Mouse (Mus musculus): ENCODE measurements around the gene Batf2.
A peak's percentile ranks its signal among the peaks of the same experiment; 100 is the strongest.
"Not testable (repeated sequence)": the region's sequence is repeated elsewhere in the genome, so short reads cannot be mapped to it uniquely, and the experiment has no call there.

Batf2 gene

GRCm38 (mm10) chr19:6140678-6141393, at the start of gene Batf2:
Gene Batf2, plus strand, starts transcription at chr19:6140983.
- DNase-seq (ENCODE audit: low spot score in 2 of 2), result peak; percentile 89 to 90

- no peak for DNase-seq (ENCODE audit: low spot score in 2 of 2)
Observed at GRCm38 (mm10) chr19:6094119-6094518, 46.7 kb upstream of the Batf2 start, which contains the start of gene AC131692.1. Gene AC131692.1, plus strand, starts transcription at chr19:6094419.

DNA sequence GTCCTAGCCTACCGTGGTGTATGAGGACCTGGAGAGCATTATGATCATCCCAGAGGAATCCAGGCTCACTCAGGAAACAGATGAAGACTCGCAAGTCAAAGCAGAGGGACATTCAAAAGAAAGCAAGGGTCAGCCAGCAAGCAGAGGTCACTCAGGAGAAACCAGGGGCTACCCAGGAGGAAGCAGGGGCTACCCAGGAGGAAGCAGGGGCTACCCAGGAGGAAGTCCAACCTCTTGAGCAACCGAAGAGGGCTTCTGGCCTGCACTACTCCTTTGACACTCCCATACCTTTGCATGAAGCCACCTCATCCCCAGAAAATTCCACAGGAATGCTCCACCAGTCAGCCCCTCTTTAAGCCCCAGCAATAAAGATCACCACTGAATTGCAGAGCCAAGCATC, 42.9 kb upstream of the Batf2 start:
- DNase-seq (ENCODE audit: low spot score in 2 of 2), result no peak

DNA sequence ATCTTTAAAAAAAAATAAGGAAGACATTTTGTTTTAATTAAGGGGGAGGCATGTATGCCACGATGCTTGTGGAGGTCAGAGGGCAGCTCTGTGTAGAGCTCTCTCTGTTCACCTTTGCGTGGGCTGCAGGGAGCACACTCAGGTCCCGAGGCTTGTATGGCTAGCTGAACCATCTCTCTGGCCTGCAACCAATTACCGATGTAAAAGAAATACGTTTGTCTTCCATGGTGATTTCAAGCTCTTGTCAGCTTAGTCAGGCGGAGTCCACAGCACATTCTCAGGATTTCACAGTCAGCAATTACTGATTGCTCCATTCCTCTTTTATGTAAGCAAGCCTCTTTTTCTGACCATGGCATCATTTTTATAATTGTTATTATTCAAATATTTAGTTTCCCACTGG, 39.6 kb upstream of the Batf2 start:
- no peak for DNase-seq (ENCODE audit: low spot score in 2 of 2)

- DNase-seq (ENCODE audit: low spot score in 2 of 2), result no peak
Observed at GRCm38 (mm10) chr19:6102169-6102853, 38.5 kb upstream of the Batf2 start.

GRCm38 (mm10) chr19:6104476-6104875, 36.3 kb upstream of the Batf2 start:
- no peak for DNase-seq (ENCODE audit: low spot score in 2 of 2)

GRCm38 (mm10) chr19:6105586-6105985, 35.2 kb upstream of the Batf2 start, which contains the start of gene Naaladl1:
Gene Naaladl1, plus strand, starts transcription at chr19:6105782.
- DNase-seq (ENCODE audit: low spot score in 2 of 2), result no peak

DNA sequence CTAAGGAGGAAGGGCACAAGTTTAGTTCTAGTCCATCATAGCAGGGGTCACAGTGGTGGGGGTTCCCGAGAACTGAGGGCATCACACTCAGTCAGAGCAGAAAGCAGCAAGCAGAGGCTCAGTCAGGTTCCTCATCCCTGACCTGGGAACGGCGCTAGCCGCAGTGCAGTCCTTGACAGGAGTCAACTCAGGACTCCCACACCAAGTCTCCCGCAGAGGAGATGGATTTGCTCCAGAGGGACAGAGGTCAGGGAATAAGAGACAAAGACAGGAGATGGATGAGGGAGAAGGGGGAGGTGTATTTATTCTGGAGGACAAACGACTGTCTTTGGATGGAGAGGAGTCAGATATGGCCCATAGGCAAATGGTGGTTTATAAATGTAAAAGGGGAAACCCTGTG, 27.7 kb upstream of the Batf2 start:
- DNase-seq (ENCODE audit: low spot score in 2 of 2), result no peak

- DNase-seq (ENCODE audit: low spot score in 2 of 2), result peak in 1 of 2 experiments; percentile 15
Observed at GRCm38 (mm10) chr19:6116113-6116850, 24.5 kb upstream of the Batf2 start.

DNA sequence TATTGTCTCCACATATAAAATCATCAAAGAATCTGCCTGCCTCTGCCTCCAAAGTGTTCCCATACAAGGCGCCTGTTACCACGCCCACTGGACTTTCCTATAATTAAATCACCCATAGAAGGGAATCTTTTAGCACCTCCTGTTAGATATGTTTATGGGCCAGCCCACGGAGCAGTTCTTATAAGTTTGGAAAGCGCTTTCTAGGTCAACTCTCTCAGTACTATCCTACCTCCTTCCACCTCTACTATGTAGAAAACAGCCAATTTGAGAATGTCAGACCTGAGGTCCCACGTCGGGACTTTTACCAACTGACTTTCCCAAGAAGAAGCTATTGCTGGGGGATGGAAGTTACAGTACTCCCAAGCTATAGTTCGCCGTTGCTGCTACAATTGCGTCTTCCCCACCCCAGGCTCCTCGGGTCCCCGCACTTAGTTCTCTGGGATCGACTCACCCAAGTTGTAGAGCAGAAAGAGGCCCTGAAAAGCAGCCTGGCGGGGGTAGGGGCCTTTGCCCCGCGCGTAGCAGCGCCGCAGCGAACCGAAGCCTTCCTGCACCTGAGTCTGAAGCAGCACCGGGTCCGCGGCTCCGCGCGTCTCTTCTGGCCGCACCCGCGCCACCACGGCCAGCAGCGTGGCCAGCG, 23.3 kb upstream of the Batf2 start:
- no peak for DNase-seq (ENCODE audit: low spot score in 2 of 2)

DNA sequence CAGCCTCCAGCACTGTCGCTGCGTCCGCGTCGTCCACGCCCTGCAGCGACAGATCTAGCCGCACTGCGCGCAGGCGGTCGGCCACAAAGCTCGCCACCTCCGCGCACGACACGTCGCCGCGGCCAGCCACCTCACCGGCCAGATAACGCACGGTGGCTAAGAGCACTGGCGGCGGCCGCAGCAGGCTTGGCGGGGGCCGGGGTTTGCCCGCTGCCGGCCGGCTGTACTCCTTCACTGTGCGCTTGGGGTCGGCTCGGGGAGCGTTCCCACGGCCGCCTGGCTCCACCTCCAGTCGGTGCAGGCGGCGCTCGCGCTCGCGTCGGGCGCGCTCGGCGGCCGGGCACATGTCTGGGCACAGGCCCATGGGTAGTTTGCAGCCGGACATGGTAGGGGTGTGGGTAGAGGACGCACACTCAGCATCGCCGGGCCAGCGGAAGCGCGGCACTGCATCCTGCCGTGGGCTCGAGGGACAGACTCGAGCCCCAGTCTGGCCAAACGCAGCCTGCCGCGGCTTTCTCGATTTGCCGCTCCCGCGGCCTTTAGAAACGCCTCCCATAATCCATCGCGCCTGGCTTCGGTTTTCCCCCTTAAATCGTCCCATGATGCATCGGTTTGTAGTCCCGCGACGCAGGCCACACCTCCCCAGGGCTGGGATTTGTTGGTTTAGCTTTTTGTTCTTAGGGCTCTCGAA, 22.7 kb upstream of the Batf2 start, which contains the start of gene Sac3d1:
TSS of gene Sac3d1 (minus strand) at position 665 of the 691 bp plus-strand sequence.
- peak; percentile 91 to 93 for DNase-seq (ENCODE audit: low spot score in 2 of 2)

- no peak for DNase-seq (ENCODE audit: low spot score in 2 of 2)
Observed at GRCm38 (mm10) chr19:6118677-6119185, 22.1 kb upstream of the Batf2 start.

DNA sequence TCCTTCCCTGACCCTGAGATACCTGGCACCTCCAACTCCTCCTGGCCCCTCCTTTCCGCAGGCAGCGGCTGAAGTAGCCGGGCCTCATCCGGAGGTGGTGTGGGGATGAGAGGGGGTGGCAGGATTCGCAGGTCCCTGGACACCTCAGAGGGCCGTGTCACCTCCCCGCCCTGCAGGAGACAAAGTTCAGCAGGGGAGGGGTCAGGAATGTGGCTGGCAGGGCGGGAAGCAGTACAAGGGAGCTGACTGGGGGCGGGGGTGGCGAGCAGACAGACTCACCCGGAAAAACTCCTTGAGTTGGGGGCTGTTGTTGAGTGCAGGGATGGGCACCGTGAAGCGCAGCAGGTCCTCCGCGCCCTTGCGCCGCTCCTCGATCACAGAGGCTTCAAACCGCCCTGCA, 19.0 kb upstream of the Batf2 start:
- DNase-seq (ENCODE audit: low spot score in 2 of 2), result no peak

DNA sequence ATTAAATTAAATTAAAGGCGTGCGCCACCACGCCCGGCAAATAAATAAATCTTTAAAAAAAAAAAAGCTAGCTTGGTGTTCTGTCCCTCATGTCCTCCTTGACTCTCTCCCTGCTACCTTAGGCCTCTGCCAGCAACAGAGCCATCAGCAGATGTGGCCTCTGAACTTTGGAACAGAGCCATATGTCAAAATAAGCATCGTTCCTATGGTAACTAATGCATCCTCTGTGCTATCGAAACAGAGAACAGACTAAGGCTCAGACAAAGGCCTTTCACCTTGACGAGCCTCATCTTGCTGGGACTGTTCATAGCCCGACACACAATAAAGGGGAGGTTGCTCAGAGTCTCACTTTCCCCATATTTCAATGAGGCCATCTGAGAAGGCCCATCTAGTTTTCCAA, 17.5 kb upstream of the Batf2 start:
- no peak for DNase-seq (ENCODE audit: low spot score in 2 of 2)

DNA sequence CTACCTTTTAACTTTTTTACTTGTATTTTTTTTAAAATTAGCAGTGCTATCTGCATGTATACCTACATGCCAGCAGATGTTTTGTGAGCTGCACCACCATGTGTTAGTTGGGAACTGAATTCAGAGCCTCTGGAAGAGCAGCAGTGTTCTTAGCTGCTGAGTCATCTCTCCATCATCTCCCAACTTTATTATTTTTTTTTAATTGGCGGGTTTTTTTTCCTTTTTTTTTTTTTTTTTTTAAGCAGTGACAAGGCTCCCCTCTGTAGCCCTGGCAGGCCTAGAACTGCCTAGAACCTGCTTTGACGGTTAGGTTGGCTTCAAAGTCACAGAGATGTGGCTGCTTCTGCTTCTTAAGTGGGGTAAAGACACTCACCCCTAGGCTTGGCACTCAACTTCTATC, 15.9 kb upstream of the Batf2 start:
- DNase-seq (ENCODE audit: low spot score in 2 of 2), result no peak

DNA sequence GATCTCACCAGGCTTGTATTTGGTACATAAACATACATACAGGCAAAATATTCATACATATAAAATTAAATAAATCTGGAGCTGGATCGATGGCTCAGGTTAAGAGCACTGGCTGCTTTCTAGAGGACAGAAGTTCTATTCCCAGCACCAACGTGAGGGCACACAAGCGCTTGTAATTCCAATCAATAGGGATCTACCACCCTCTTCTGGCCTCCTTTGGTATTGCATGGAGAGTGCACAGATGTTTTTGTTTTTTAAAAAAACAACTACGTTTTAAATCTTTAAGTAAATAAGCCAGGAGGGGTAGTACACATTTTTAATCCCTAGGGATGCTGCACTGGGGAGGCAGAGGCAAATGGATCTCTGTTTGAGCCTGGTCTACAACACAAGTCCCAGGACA, 14.5 kb upstream of the Batf2 start:
- DNase-seq (ENCODE audit: low spot score in 2 of 2), result peak in 1 of 2 experiments; percentile 34

DNA sequence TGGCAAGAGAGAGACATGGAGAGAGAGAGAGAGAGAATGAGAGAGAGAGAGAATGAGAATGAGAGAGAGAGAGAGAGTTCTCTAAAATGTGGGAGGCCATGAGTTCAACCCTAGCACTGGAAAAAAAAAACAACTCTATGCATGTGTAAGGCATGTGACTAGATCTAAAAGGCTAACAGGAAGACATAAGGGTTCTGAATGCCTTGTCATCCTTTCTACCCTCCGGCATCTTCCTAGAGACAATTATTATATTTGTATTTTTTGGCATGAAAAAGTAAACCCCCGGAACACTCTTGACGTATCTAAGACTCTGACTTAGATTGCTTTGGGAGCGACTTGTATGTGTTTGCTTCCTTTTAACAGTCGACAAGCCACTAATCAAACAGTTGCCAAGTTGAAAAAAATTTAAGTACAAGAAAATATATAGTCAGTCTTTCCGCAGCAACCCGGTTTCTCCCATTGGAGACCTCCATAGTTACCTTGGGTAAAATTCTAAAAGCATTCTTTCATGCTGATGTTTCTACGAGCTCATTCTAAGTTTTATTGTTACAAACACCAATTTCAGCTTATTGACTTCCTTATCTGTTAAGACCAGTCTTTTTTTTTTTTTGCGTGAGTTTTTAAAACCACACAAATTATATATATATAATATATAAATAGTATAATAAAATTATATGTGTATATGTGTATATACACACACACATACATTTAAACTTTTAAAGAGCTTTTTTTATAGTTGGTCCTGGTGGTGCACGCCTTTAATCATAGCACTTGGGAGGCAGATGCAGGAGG, 13.8 kb upstream of the Batf2 start:
- no peak for DNase-seq (ENCODE audit: low spot score in 2 of 2)

DNA sequence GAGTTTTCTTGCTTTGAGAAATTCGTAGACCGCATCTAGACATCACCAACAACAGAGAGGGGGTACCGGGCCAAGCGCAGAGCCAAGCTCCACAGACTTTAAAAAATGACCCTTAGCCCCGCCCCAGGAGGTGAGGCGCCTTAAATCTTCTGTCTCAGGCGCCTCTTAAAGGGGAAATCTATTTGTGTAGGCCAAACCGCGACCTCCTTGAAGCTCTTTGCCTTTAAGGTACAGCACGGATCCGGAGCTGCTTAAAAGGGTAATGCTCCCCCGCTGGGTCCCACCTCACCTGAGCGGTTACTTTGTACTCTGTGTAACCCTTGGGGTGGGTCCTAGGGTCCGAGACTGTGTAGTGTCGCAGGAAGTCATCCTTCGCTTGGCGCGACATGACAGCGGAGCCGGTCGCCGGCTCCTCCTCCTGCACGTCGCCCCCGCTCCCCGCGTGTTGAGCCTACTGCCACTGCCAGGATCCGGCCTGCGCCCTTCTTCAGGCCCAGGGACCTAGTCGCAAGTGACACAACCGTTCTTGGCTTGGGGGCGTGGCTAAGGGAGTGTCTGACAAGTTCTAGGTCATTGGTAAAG, 12.9 kb upstream of the Batf2 start, which contains the start of gene Snx15:
TSS of gene Snx15 (minus strand) at position 545 of the 582 bp plus-strand sequence.
- peak; percentile 94 to 97 for DNase-seq (ENCODE audit: low spot score in 2 of 2)

DNA sequence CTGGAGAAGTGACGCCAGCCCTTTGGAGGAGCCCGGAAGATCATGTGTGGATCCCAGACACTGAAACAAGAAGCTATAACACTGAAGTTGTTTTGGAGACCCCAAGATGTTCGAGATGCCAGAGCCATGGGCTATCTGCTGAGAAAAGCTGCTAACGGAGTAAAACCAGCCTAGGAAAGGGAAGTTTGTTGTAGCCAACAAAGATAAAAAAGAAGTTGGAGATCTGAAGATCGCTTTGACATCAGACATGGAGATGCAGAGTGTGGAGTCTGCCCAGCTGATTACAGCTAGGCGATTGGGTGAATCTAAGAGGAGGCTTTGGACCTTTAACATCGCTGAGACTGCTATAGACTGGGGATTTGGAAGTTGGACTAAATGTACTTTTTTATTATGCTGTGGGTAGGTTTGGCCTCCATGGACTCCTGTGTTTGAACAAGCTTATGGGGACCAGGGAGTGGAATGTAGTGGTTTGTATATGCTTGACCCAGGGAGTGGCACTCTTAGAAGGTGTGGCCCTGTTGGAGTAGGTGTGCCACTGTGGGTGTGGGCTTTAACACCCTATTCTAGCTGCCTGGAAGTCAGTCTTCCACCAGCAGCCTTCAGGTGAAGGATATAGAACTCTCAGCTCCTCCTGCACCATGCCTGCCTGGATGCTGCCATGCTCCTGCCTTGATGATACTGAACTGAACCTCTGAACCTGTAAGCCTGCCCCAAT, 10.2 kb upstream of the Batf2 start:
- DNase-seq (ENCODE audit: low spot score in 2 of 2), result not testable (repeated sequence)

Measured in right cerebral cortex, adult 2 months (tissue).